Mouse (Mus musculus): ENCODE results near the gene Gas2.
A peak's percentile ranks its signal among the peaks of the same experiment; 100 is the strongest.

Gene Gas2

DNA sequence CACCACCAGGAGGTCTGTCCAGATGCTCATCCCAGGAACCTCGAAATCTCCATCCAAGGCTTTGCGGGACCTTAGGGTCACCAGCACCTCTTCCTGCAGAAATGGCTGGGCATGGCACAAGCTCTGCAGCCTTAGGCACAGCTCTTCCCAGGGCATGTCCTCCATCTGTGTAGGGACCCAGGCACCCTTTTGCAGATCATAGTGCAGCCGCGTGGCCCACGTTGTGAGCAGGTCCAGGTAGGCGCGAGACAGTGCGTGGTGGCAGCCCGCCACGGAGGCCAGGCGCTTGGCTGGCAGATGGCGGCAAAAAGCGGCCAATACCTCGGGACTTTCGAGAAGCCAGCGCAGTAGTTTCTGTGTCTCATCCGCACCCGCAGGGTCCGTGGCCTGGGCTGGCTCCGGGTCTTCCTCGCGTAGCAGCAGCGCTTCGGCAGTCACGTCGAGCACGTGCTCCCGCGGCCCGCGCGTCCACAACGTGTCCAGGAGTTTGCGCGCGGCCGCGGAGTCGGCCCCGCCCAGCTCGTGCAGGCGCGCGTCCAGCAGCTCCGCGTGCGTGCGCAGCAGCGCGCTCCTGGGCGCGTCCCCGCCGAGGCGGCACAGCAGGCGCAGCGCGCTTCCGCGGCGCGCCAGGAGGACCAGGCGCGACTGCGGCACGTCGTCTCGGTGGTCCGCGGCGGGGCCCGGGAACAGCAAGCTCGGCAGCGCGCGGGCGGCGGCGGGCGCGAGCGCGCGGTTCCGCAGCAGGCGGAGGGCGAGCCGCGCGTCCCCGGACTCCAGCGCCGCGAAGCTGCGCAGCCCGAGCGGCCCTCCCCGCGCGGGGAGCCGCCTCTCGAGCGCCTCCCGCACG is at the start of gene Gas2:
Gas2 (plus strand) TSS at position 766 of the 847 bp plus-strand sequence.
- DNase-seq (ENCODE audit: low spot score): peak; percentile 90

DNA sequence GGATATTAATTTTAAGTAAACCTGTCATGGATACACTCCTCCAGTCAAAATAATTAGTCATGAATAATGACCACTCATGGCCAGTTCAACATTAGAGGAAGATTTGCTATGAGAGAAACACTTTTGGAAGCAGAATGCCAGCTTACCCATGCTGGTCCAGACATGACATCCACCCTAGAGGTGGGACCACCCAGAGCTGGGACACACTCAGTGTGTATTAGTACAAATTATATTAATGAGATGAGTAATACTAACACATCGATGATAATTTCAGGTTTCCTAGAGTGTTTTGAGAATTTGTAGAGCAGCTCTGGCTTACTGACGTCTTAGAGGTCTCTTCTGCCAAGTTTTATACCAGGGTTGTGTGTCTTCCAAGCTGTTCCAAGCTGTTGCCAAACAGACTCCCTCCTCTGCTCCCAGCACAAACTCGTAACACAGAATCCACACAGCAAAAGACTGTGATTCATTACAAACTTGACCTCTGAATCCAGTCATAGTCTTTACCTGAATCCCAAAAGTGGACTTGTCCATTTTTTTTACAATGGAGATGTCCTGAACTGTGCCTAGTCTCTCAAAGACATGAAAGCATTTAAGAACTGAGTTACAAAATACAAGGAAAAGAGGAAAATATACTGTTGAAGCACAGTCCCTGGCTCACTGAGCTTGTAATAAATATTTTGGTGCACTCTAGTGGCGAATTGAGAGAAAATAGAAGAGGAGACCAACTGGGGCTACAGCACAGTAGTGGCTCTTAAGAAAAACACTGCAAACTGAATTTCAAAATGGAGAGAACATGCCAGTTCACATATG is 46.1 kb upstream of the Gas2 start:
- DNase-seq (ENCODE audit: low spot score): no peak

DNA sequence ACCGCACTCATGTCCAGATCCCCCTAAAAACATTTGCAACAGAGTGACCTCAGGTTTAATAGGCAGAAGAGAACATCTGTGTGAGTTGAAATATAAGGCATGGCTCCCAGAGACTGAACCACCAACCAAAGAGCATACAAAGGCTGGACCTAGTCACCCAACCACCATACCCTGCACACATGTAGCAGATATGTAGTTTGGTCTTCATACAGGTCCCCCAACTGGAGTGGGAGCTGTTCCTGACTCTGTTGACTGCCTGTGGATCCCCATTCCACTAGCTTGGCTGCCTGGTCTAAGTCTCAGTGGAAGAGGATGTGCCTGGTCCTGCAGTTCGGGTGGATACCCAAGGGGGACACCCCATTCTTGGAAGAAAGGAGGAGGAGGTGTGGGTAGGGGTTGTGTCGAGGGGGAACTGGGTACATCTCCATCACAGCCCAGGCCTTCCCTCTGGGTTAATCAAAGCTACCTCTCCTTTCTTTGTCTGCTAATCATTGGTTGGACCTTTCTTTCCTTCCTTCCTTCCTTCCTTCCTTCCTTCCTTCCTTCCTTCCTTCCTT is 45.5 kb upstream of the Gas2 start:
- no peak for DNase-seq (ENCODE audit: low spot score)

DNA sequence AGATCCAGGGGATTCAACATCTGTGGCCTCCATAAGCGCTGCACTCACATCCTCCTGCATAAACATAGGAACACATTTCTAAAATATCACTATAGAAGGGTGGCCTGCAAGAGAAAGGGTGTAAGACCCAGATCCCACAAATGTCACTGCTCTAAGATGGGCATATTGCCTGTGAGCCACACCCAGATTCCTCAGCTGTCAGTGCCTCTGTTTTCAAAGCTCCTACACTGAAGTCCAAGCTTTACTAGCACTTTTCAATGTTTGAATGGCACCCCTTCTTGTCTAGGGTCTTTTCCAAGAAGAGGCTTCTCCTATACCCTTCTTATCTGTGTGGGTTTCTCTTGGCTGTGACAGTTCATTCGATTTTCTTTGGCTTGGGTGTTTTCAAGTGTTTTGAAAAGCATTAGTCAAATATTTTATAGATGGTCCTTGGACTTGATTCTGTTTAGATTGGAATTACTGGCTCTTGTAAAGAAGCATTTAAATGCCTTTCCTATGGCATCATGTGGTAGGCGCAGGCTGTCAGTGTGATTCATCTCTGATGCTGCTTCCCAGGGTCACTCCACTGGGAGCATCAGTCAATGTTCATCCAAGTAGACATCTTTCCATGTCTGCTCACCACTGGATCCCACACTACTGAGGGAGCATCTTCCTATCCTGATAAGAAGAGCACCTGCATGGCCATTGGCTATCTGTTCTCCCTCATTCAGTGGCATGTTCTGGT is 43.4 kb upstream of the Gas2 start:
- no peak for DNase-seq (ENCODE audit: low spot score)

DNA sequence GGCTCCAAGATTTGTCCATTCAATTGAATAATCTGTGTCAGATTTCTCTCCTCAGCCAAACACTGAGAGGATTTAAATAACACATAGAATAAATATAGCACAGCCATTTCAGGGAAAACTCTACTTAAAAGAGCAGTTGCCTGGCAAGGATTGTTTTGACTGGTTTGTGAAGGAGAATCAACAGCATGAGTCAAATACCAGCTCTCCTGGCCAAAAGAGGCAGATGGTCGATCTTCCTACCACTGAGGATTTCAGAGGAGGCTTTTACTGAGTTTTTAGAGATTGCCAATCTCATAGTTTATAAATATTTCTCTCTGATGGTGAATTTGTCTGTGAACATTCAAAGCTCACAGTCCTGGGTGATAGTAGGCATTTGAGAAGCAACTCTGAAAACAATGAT is 41.9 kb upstream of the Gas2 start:
- no peak for DNase-seq (ENCODE audit: low spot score)

DNA sequence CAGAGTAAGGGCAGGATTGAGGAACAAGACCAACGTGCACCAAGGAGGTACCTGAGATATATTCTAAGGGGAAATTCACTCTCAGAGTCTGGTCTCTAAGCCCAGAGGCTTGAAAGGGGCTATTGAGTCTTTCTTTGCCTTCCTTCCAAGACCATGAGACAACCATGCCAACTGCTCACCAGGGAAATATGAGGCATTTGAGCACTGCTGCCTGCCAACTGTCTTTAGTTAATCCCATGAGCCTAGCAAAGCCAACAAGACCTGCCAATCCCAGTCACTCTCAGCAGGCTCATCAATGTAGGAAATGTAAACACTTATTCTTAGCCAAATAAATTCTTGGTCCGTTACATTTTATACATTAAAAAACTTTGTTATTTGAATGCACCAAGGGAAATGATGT is 40.3 kb upstream of the Gas2 start:
- no peak for DNase-seq (ENCODE audit: low spot score)

DNA sequence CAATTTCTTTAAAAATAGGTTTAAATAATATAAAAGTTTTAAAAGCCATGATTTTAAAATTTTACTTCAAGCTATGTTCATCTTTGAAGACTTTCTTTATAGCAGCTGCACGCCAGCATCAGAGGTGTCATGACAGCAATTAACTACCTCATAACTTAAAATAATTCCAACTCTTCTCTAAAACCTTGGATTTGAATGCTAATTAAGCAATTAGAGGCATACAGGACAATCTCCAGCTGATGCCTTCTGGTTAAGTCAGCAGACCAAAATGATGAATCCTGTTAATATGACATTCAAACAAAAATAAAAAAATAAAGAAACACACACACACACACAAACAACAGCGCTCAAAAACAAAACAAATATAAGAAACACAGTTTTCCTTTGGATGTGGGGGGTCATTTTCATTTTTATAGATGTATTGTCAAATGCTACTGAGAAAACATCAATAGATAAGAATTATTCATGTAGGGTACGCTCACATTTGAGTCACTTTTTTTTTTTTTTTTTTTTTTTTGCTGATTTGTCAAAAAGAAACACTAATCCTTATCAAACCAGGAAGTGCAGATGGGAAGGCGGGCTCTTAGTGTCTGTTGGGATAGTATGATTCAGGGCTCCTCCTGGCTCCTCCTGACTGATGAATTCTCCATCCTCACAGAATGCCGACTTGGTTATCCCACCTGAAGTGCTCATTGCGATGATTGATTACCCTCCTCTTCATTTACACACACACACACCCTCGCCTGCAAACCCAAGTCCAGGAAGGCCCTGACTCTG is 38.1 kb upstream of the Gas2 start:
- no peak for DNase-seq (ENCODE audit: low spot score)

DNA sequence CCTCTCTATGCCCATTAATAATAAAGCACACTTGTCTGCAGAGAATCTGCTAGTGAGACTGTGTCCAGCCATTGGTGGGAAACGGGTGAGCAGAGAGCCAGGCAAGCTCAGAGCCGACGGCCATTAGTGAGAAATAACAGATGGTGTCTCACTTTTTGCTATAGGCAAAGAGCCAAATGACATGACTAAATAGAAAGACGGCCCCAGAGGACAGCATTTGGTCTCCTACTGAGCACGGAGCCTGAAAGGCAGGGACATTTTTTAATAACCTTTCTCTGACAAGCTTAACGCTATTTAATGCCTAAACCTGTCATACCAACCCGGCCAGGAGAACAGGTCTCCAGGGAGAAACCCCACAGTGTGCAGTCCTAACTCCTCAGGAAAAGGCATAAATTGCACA is 29.9 kb upstream of the Gas2 start:
- no peak for DNase-seq (ENCODE audit: low spot score)

DNA sequence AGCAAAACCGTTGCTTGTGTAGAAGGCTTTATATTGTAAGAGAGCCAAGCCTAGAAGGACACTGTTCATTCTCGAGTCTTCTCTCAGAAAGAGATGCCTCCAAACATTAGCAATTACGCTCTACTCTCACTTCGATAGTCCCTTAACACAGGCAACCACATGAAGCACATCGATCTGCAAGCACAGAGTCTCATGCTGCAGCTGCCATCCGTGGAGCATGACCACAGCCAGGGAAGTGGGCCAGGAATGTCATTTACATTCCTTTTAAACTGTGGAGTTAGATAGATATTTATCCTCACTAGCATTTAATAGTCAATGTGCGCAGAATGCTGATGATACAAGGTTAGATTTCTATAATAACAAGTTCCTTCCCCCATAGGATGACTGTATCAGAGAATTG is 21.3 kb upstream of the Gas2 start:
- DNase-seq (ENCODE audit: low spot score): no peak

DNA sequence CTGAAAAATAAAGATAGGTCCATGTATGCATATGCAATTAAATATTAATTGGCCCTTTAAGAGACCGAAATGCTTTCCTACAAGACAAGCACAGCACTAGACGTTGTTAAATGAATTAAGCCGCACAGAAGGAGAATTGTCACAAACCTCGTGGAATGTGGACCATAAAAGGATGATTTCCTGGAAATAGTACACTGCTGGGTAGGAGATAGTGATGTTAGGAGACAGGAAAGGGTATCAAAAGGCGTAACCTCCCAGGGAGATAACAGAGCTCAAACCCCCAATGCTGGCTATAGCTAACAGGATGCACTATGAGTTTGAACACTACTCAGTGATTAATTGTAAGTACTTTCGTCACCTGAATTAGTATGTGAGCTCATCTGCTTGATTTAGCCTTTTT is 10.9 kb upstream of the Gas2 start:
- DNase-seq (ENCODE audit: low spot score): no peak

DNA sequence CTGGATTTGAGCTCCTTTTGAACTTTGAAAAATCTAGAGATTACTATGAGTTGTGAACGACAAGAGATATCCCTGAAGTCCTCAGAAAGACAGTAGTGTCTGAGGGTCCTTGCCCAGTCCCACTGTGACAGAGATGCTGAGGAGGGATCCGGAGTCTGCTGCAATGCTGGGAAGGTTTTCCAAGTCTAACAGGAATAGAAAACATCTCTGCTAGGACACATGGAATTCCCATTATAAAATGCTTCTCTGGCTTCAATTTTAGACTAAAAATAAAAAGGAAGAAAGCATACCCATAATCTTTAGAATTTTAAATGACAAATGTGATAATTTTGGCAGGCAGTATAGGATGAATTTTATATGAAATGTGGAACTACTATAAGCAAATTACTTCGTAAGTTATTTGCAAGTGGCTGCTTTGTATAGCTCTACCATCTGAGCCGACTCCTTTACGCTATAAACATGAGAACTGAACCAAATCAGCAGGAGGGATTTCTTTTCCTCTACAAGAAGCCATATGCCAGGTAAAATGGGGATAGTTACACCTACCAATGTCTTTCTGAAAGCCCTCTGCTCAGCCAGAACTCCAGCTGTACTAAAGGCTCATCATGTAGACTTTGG is 9.8 kb upstream of the Gas2 start:
- no peak for DNase-seq (ENCODE audit: low spot score)

DNA sequence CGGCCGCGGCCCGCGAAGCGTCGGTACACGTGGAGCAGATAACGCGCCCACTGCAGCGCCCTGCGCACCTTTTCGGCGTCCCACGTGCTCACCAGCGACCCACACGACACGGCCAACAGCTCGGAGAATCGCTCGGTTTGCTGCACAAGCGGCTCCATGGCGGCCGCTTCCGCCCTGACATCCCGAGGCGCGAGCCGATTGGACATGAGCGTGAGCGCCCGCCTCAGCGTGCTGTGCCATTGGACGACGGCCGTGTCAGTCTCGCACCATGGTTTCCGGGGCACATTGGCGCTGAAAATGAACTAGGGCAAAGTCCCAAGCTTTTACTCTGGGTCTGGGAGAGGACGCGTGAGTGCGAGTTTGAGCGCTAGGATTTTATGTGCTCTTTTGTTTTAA is 280 bp downstream of the Gas2 start, which contains the start of gene Fancf:
Fancf (minus strand) TSS at position 171 of the 396 bp plus-strand sequence.
- DNase-seq (ENCODE audit: low spot score): peak; percentile 96

DNA sequence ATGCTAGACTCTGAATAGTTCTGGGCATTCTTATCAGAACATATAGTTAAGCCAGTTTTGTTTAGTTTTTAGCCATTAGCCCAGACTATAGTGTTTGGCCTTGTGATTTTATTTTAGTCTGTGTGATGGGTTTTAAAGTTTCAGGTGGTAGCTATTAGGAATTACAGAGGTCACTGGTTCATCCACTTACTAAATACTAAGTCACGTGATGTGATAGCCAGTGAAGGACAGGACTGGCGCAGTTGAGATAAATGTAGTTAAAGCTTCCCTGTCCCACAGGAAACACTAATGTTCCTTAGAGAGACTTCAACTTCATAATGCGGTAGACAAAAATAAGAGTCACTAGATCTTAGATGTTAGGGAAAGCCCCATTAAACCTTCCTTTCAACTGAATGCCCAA is 1.0 kb downstream of the Gas2 start:
- no peak for DNase-seq (ENCODE audit: low spot score)

DNA sequence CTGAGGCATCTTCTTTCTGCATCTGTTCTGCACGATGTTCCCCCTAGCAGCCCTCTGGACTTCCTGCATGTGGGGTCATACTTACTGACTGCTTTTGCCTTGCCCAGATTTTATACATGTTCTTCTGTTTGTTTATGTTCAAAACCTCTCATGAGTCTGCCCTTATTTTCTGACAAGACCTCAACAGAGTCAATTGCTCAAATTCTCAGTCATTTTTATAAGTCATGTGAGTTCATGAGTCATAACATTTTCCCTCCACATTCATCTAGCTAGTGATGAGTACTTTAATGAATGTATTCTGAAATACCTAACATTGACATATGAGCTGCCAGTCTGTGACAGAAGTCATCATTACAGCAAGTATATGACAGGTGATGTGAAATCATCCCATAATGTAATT is 3.5 kb downstream of the Gas2 start:
- DNase-seq (ENCODE audit: low spot score): no peak

DNA sequence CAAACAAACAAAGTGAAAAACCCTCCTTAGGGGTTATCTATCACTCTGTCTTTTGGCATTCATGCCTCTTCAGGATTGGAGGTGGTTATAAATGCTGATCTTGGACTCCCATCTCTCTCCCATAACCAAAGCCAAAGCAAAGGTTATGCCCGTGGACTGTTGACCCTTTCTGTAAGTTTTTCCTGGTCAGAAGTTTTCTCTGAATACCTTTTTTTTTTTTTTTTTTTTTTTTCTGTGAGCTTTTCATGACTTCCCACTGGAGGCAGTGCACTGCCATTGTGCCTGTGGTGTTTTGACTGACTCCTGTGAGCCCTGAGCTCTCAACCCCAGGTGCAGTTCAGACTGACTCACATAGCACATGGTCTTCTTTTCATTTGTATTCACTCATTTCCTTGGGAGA is 6.2 kb downstream of the Gas2 start:
- DNase-seq (ENCODE audit: low spot score): no peak

DNA sequence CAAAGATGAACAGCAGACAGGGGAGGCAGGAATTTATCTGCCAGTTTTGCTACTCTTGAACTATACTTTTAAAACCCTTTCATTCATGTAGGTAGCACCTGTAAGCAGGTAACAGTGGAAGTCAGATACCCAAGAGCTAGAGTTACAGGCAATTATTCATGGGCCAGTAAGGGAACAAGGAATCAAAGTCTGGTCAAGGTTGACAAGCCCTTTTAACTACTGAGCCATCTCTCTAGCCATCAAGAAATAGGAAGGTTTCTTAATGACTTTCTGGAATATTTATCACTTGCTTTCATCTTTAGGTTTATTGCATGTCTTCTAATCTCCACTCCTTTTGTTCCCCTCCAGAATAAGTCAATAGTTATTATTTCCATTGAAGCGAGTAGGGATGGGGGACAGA is 10.2 kb downstream of the Gas2 start:
- no peak for DNase-seq (ENCODE audit: low spot score)

DNA sequence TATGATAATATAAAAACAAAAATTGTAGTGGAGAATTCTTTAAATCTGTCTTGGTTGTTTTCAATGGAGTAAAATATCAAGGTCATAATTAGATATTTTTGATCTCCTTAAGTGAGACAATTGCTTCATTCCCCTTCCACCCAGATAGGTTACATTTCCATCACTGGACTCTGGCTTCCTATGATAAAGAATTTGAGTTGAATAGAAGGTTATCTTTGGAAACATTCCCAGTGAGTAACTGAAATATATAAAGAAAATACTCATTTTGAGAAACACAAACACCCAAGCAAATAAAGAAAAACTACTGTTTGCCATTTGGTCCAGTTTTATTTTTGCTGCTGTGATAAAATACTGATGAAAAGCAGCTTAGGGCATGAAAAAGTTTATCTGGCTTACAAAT is 10.8 kb downstream of the Gas2 start:
- DNase-seq (ENCODE audit: low spot score): no peak

DNA sequence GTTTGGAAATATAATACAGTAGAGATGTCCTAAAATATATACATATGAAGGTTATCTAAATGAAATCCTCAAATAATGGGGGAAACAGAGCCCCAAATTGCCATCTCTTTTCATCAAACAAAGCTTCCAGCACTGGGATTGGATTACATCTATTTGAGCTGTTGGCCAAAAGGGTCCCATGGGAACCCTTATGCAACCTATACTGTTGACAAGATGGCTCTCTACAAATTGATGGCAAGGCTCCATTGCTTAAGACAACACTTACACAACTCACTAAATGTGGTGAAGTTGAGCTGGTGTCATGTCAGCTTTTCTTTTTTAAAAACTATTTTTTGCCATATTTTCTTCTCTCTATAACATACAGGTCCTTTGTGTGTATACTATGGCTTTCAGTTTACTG is 14.5 kb downstream of the Gas2 start:
- DNase-seq (ENCODE audit: low spot score): no peak

DNA sequence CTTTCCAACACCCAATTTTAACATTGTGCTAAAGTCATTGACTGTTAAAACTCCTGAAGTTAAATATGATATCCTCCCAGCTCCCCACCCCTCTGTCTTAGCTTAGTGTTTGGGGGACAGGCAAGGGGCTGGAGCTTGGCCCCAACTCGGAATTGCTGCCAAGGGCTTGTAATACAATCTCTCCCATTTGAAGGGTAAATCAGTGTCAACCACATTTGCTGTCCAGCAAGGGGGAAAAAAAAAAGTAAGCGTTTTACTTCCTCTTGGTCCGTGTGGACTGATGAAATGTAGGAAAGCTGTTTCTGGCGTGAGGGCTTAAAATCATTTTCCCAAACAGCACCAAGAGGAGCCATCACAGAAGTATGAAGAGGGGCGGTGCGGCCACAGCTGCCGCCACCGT is 16.9 kb downstream of the Gas2 start:
- DNase-seq (ENCODE audit: low spot score): no peak

DNA sequence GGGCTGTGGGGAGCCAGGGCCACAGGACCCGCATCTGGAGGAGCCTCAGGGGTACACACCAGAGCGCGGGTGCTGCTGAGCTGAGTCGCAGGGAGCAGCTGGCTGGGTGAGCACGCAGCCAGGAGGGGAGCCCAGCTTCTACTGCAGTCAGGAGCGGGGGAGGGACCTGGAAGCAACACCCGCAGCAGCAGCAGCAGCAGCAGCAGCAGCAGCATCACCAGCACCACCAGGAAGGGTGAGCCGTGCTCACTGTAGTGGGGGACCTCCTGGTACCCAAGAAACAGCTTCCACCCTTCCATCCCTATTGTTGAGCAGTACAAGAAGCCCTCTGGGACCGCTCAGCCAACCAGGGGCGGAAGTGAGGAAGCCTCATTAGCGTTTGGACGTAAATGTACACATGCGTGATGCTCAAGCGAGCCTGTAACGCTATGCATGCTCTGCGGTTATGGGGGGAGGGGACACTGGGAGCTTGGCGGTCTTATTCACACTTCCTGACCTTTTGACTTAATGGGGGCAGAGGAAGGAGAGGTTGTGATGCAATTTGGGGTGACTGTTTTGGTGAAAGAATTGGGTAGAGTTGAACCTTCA is 17.4 kb downstream of the Gas2 start:
- peak; percentile 21 for DNase-seq (ENCODE audit: low spot score)

DNA sequence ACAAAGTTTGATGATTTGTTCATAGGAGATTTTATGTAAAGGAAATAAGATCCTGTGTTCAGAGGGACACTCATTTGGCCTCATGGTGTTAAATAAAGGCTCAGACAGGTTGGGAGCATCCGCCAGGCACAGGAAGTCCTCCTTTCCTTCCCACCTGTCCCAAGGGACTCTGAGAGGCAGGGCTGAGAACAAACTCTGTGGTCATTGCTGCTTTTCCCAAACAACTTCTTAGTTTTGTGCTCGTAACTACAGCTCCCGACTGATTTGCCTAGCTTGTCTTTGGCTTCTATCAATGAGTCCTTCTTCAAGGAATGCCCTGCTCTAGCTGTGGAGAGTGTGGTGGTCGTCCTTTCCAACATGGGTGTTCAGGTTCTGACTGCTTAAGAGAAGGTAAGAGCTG is 18.3 kb downstream of the Gas2 start:
- DNase-seq (ENCODE audit: low spot score): no peak
